Mouse (Mus musculus) spleen, embryonic (tissue): ENCODE measurements around the gene Uvrag.

Source experiments
- CTCF ChIA-PET: fragments of 350-600 bp; sonication (Branson Sonifier 250); formaldehyde crosslinking; loops from one replicate; lab custom pipeline; 2022; lab: Charles Lee

Uvrag gene

GRCm38 (mm10) chr7:98835519-98836441 is 305.2 kb downstream of the Uvrag start:
- CTCF ChIA-PET, result interaction anchor here (0.7 to 0.8 kb wide), 2 partner anchors 90 to 245 kb away, joined by 3 read pairs; no protein-coding TSS in a partner anchor
